Mouse (Mus musculus) small intestine, adult 2 months (tissue): Measurements from ENCODE around the gene Aldh3a2. TPM values are rescaled to one million over a fixed set of nuclear protein-coding genes. Genes with fewer than 3 reads are reported as not detected.

Experiments used
- polyA plus RNA-seq: library from polyadenylated mRNA; depleted of rRNA; stranded (reverse); fragments of >200 nt; gene quantifications from 2 replicates; pipeline ENCODE4 v1.2.3, GENCODE M21; 2012; rRNA removed

Aldh3a2 gene
- polyA plus RNA-seq, 1 experiment, result 166 TPM

Other genes with a start within 250 kb of the Aldh3a2 start
- 0.81 and 1.0 TPM in 2 replicates for gene Kcnj12, start 244.9 kb downstream of the Aldh3a2 start, polyA plus RNA-seq
- gene Tnfrsf13b, start 140.7 kb downstream of the Aldh3a2 start, polyA plus RNA-seq, result 12.2 and 30.8 TPM in 2 replicates
- 14.5 and 25.1 TPM in 2 replicates for gene Usp22, start 92.4 kb downstream of the Aldh3a2 start, polyA plus RNA-seq
- 0.16 and 3.7 TPM in 2 replicates for gene Aldh3a1, start 59.9 kb downstream of the Aldh3a2 start, polyA plus RNA-seq
- gene Slc47a2, start 75.4 kb upstream of the Aldh3a2 start, polyA plus RNA-seq, result 0.06 TPM in 1 of 2 replicates, not detected in the other
- 9.7 and 25.8 TPM in 2 replicates for gene Slc47a1, start 110.9 kb upstream of the Aldh3a2 start, polyA plus RNA-seq
- 0.14 and 0.17 TPM in 2 replicates for gene Rnf112, start 186.7 kb upstream of the Aldh3a2 start, polyA plus RNA-seq
- gene Mfap4, start 218.0 kb upstream of the Aldh3a2 start, polyA plus RNA-seq, result 27.6 and 43.0 TPM in 2 replicates
- 7.8 and 16.6 TPM in 2 replicates for gene Mapk7, start 226.9 kb upstream of the Aldh3a2 start, polyA plus RNA-seq
- 9.4 and 11.8 TPM in 2 replicates for gene B9d1, start 237.7 kb upstream of the Aldh3a2 start, polyA plus RNA-seq